Mouse (Mus musculus) MEL (cell line): ENCODE measurements around the gene Sept5. TPM values are rescaled to one million over a fixed set of nuclear protein-coding genes. Genes with fewer than 3 reads are reported as not detected.

Experiments
- DNase-seq: peaks from one replicate; pipeline ENCODE4 v3.0.0; 2011; ENCODE audit warnings: low read depth, low spot score
- H3K27ac ChIP-seq: 2 replicates; pipeline ENCODE4 v1.5.1; 2012; ENCODE audit warnings: low read depth, mild to moderate bottlenecking, control low read depth, low read length, moderate library complexity; ENCODE audit not compliant: control insufficient read depth
- H3K27me3 ChIP-seq, 2 experiments: fragments of 150-350 bp in 1 of 2; sonication (generic) in 1 of 2; 2 replicates each; pipeline ENCODE4 v1.6.1; 2012; ENCODE audit warnings: low read length in 2 of 2, mild to moderate bottlenecking in 2 of 2, improper control_type of control experiment in 1 of 2, moderate library complexity in 1 of 2; ENCODE audit not compliant: insufficient read depth in 2 of 2, control insufficient read depth in 1 of 2
- H3K36me3 ChIP-seq, 2 experiments: 2 replicates each; pipeline ENCODE4 v1.6.1; 2012 to 2014; ENCODE audit warnings: low read length in 2 of 2, improper control_type of control experiment in 1 of 2, inconsistent platforms in 1 of 2, mild to moderate bottlenecking in 1 of 2; ENCODE audit not compliant: insufficient read depth in 2 of 2, control insufficient read depth in 1 of 2
- H3K4me1 ChIP-seq, 2 experiments: fragments of 150-350 bp in 1 of 2; sonication (generic) in 1 of 2; 2 replicates each; pipeline ENCODE4 v1.6.1; 2012; ENCODE audit warnings: low read length in 2 of 2, improper control_type of control experiment in 1 of 2, mild to moderate bottlenecking in 1 of 2; ENCODE audit not compliant: insufficient read depth in 2 of 2, control insufficient read depth in 1 of 2
- H3K4me3 ChIP-seq, 2 experiments: fragments of 150-350 bp in 1 of 2; sonication (generic) in 1 of 2; 2 replicates each; pipeline ENCODE4 v1.5.1; 2012; ENCODE audit warnings: low read depth in 2 of 2, low read length in 2 of 2, mild to moderate bottlenecking in 2 of 2, moderate library complexity in 2 of 2, control low read depth in 1 of 2, improper control_type of control experiment in 1 of 2; ENCODE audit not compliant: control insufficient read depth in 1 of 2, insufficient read depth in 1 of 2
- H3K79me2 ChIP-seq: 2 replicates; pipeline ENCODE4 v1.6.1; 2012; ENCODE audit warnings: mild to moderate bottlenecking, low read length, moderate library complexity; ENCODE audit not compliant: control insufficient read depth, poor library complexity, insufficient read depth
- H3K9ac ChIP-seq: 2 replicates; pipeline ENCODE4 v1.6.1; 2012; ENCODE audit warnings: low read depth, mild to moderate bottlenecking, control low read depth, low read length, moderate library complexity; ENCODE audit not compliant: control insufficient read depth, poor library complexity, severe bottlenecking
- H3K9me3 ChIP-seq: fragments of 150-350 bp; sonication (generic); replicated peaks from 2 replicates; pipeline ENCODE4 v1.6.1; 2012; ENCODE audit warnings: mild to moderate bottlenecking, low read length, improper control_type of control experiment, moderate library complexity; ENCODE audit not compliant: insufficient read depth
- CTCF ChIP-seq, 3 experiments: IDR thresholded peaks in 2 of 3; conservative IDR thresholded peaks in 1 of 3; 2 replicates each; pipeline ENCODE4 v1.5.1; 2011 to 2012; ENCODE audit warnings: low read length in 3 of 3, low read depth in 2 of 3, mild to moderate bottlenecking in 2 of 3, improper control_type of control experiment in 1 of 3, inconsistent platforms in 1 of 3, mixed read lengths in 1 of 3, moderate library complexity in 1 of 3; ENCODE audit not compliant: control insufficient read depth in 1 of 3, insufficient read depth in 1 of 3, poor library complexity in 1 of 3, severe bottlenecking in 1 of 3
- E2F4 ChIP-seq: IDR thresholded peaks from 2 replicates; pipeline ENCODE4 v1.6.1; 2011; ENCODE audit warnings: low read depth, low read length, improper control_type of control experiment, borderline replicate concordance
- ELF1 ChIP-seq: IDR thresholded peaks from 2 replicates; pipeline ENCODE4 v1.6.1; 2014; ENCODE audit warnings: low read depth, mild to moderate bottlenecking, inconsistent platforms, low read length, improper control_type of control experiment, moderate library complexity
- ETS1 ChIP-seq: IDR thresholded peaks from 2 replicates; pipeline ENCODE4 v1.6.1; 2012; ENCODE audit warnings: low read depth, mild to moderate bottlenecking, inconsistent platforms, low read length, improper control_type of control experiment, moderate library complexity
- HCFC1 ChIP-seq: IDR thresholded peaks from 2 replicates; pipeline ENCODE4 v1.6.1; 2012; ENCODE audit warnings: low read depth, mild to moderate bottlenecking, inconsistent platforms, low read length, improper control_type of control experiment, moderate library complexity
- JUND ChIP-seq: IDR thresholded peaks from 2 replicates; pipeline ENCODE4 v1.6.1; 2011; ENCODE audit warnings: low read depth, mild to moderate bottlenecking, improper control_type of control experiment, low read length
- MAFK ChIP-seq: IDR thresholded peaks from 2 replicates; pipeline ENCODE4 v1.6.1; 2011; ENCODE audit warnings: low read depth, mild to moderate bottlenecking, low read length, improper control_type of control experiment, borderline replicate concordance
- MYB ChIP-seq: IDR thresholded peaks from 2 replicates; pipeline ENCODE4 v1.6.1; 2011; ENCODE audit warnings: mild to moderate bottlenecking, low read depth, low read length, improper control_type of control experiment
- MYC ChIP-seq: IDR thresholded peaks from 2 replicates; pipeline ENCODE4 v1.6.1; 2011; ENCODE audit warnings: low read depth, mild to moderate bottlenecking, low read length, improper control_type of control experiment, moderate library complexity
- NELFE ChIP-seq: IDR thresholded peaks from 2 replicates; pipeline ENCODE4 v1.6.1; 2011; ENCODE audit warnings: low read depth, low read length, improper control_type of control experiment
- NRF1 ChIP-seq: IDR thresholded peaks from 2 replicates; pipeline ENCODE4 v1.6.1; 2014; ENCODE audit warnings: low read depth, mild to moderate bottlenecking, inconsistent platforms, low read length, improper control_type of control experiment, moderate library complexity; ENCODE audit not compliant: poor library complexity, insufficient read depth, severe bottlenecking
- POLR2AphosphoS2 ChIP-seq: IDR thresholded peaks from 2 replicates; pipeline ENCODE4 v1.6.1; 2011; ENCODE audit warnings: low read length, improper control_type of control experiment
- POLR2AphosphoS5 ChIP-seq: IDR thresholded peaks from 2 replicates; pipeline ENCODE4 v1.6.1; 2012; ENCODE audit warnings: low read depth, borderline replicate concordance, mild to moderate bottlenecking, inconsistent platforms, low read length, moderate library complexity, mixed read lengths
- RAD21 ChIP-seq: IDR thresholded peaks from 2 replicates; pipeline ENCODE4 v1.6.1; 2011; ENCODE audit warnings: mild to moderate bottlenecking, low read depth, low read length, improper control_type of control experiment
- SMC3 ChIP-seq: IDR thresholded peaks from 2 replicates; pipeline ENCODE4 v1.6.1; 2011; ENCODE audit warnings: low read depth, low read length, improper control_type of control experiment
- TAL1 ChIP-seq: IDR thresholded peaks from 2 replicates; pipeline ENCODE4 v1.6.1; 2012; ENCODE audit warnings: mild to moderate bottlenecking, inconsistent platforms, low read length, moderate library complexity, mixed read lengths
- TBP ChIP-seq: IDR thresholded peaks from 2 replicates; pipeline ENCODE4 v1.8.0; 2011; ENCODE audit warnings: low read depth, low read length, improper control_type of control experiment
- TCF12 ChIP-seq: IDR thresholded peaks from 2 replicates; pipeline ENCODE4 v1.6.1; 2014; ENCODE audit warnings: low read depth, mild to moderate bottlenecking, inconsistent platforms, low read length, improper control_type of control experiment, moderate library complexity
- USF1 ChIP-seq: IDR thresholded peaks from 2 replicates; pipeline ENCODE4 v1.6.1; 2014; ENCODE audit warnings: low read depth, mild to moderate bottlenecking, inconsistent platforms, low read length, improper control_type of control experiment, moderate library complexity
- USF2 ChIP-seq, 2 experiments: IDR thresholded peaks; 2 replicates each; pipeline ENCODE4 v1.6.1; 2011 to 2012; ENCODE audit warnings: improper control_type of control experiment in 2 of 2, low read length in 2 of 2, borderline replicate concordance in 1 of 2, inconsistent platforms in 1 of 2, low read depth in 1 of 2, mild to moderate bottlenecking in 1 of 2; ENCODE audit not compliant: insufficient read depth in 1 of 2
- ZC3H11A ChIP-seq: IDR thresholded peaks from 2 replicates; pipeline ENCODE4 v1.6.1; 2012; ENCODE audit warnings: low read depth, mild to moderate bottlenecking, inconsistent platforms, low read length, improper control_type of control experiment
- ZKSCAN1 ChIP-seq: IDR thresholded peaks from 2 replicates; pipeline ENCODE4 v1.6.1; 2012; ENCODE audit warnings: low read depth, mild to moderate bottlenecking, inconsistent platforms, low read length, improper control_type of control experiment, moderate library complexity
- ZMIZ1 ChIP-seq: IDR thresholded peaks from 2 replicates; pipeline ENCODE4 v1.6.1; 2012; ENCODE audit warnings: low read depth, mild to moderate bottlenecking, inconsistent platforms, low read length, improper control_type of control experiment, moderate library complexity
- polyA plus RNA-seq, 2 experiments: library from polyadenylated mRNA; stranded (reverse) in 1 of 2; unstranded in 1 of 2; fragments of >175 nt in 1 of 2; fragments of >200 nt in 1 of 2; gene quantifications; 2 replicates each; pipeline versions ENCODE4 v1.2.1 to v1.2.4; 2012; ENCODE audit warnings: low replicate concordance in 2 of 2, low read depth in 1 of 2; ENCODE audit not compliant: insufficient read length in 2 of 2, insufficient read depth in 1 of 2, missing spikeins in 1 of 2
- total RNA-seq: library from RNA; depleted of rRNA; stranded (reverse); fragments of 300-350 nt; gene quantifications from 2 replicates; pipeline ENCODE4 v1.2.3, GENCODE M21; 2012

Sept5 gene
- total and polyA plus RNA-seq, 3 experiments = 7.4 to 29.3 TPM; not detected in 1

GRCm38 (mm10) chr16:18581050-18581622, 48.6 kb downstream of the Sept5 start:
- Histone ChIP-seq H3K4me1 (peaks cover 2 to 16% of the 10 kb centered on the region in 2 experiments), H3K4me3 (no peak overlapping the region), H3K36me3 (peaks cover 0 to 2% of the 10 kb centered on the region in 2 experiments; a peak in 1 of 4 replicates), H3K27ac (no peak overlapping the region), H3K27me3 (no peaks in the 10 kb centered on the region), H3K9ac (no peak overlapping the region), H3K9me3 (no peaks in the 10 kb centered on the region), H3K79me2 (no peaks in the 10 kb centered on the region)
- no peak for DNase-seq
- TF ChIP-seq MYB (no peak), E2F4 (no peak), MYC (no peak), JUND (no peak), POLR2AphosphoS2 (no peak), RAD21 (no peak), ZC3H11A (no peak), SMC3 (no peak), TCF12 (no peak), MAFK (no peak)

GRCm38 (mm10) chr16:18580389-18580788, 49.4 kb downstream of the Sept5 start:
- H3K27me3 ChIP-seq = no peaks in the 10 kb centered on the region

GRCm38 (mm10) chr16:18577599-18578160, 52.1 kb downstream of the Sept5 start:
- no peaks in the 10 kb centered on the region; the same call in 1 of the 2 replicates for H3K79me2 ChIP-seq
- peak; percentile 64 for DNase-seq
- no peak overlapping the region for H3K27ac ChIP-seq
- no peaks in the 10 kb centered on the region for H3K27me3 ChIP-seq
- H3K4me1 ChIP-seq = peaks cover 2 to 16% of the 10 kb centered on the region in 2 experiments
- no peak overlapping the region for H3K4me3 ChIP-seq
- H3K9me3 ChIP-seq = no peaks in the 10 kb centered on the region
- no peak overlapping the region for H3K9ac ChIP-seq
- peaks cover 0 to 2% of the 10 kb centered on the region in 2 experiments; a peak in 1 of 4 replicates for H3K36me3 ChIP-seq
- TF ChIP-seq ZKSCAN1 (no peak), USF1 (no peak), ETS1 (no peak), SMC3 (no peak), MAFK (no peak), POLR2AphosphoS5 (no peak), TAL1 (no peak), USF2 (IDR thresholded peaks at IDR 0.05; ENCODE audit: borderline replicate concordance in 1 of 2, insufficient read depth in 1 of 2, low read depth in 1 of 2, low read length in 2 of 2) (no peak), ZC3H11A (no peak), JUND (no peak), TBP (no peak), MYC (no peak), NRF1 (no peak), ELF1 (no peak)

More at GRCm38 (mm10) chr16:18580389-18580788, 49.4 kb downstream of the Sept5 start:
- TF ChIP-seq SMC3 (no peak), CTCF (IDR thresholded peaks at IDR 0.05 in 2 of 3, conservative IDR thresholded peaks at IDR 0.05 in 1 of 3; ENCODE audit: control insufficient read depth in 1 of 3, insufficient read depth in 1 of 3, low read depth in 2 of 3, low read length in 3 of 3, poor library complexity in 1 of 3, severe bottlenecking in 1 of 3) (no peak), ETS1 (no peak), NELFE (no peak), TAL1 (no peak), RAD21 (no peak), ZMIZ1 (no peak), HCFC1 (no peak)
- Histone ChIP-seq H3K9ac (no peak overlapping the region), H3K9me3 (no peaks in the 10 kb centered on the region), H3K79me2 (no peaks in the 10 kb centered on the region; the same call in 1 of the 2 replicates), H3K4me1 (peaks cover 2 to 16% of the 10 kb centered on the region in 2 experiments), H3K27ac (no peak overlapping the region), H3K36me3 (peaks cover 0 to 2% of the 10 kb centered on the region in 2 experiments; a peak in 1 of 4 replicates), H3K4me3 (no peak overlapping the region)
- no peak for DNase-seq
